Mouse (Mus musculus) neural tube, postnatal 0 days (tissue): ENCODE data around the gene Lcn5. TPM values are rescaled to one million over a fixed set of nuclear protein-coding genes. Genes with fewer than 3 reads are reported as not detected.

Experiments
- polyA plus RNA-seq: library from polyadenylated mRNA; unstranded; fragments of >200 nt; fragmentation: Nextera tagmentation; extraction: Ambion mirVana; gene quantifications from 2 replicates; pipeline ENCODE4 v1.2.1, GENCODE M21; 2015

The Lcn5 gene
- not detected in 2 replicates for polyA plus RNA-seq

GRCm38 (mm10) chr2:25657652-25658051 is at the start of gene Lcn5:
TSS of gene Lcn5 (plus strand) at chr2:25657952.

GRCm38 (mm10) chr2:25617578-25617977 is 40.2 kb upstream of the Lcn5 start, which contains the start of gene Ccdc183:
TSS of gene Ccdc183 (minus strand) at chr2:25617678.

DNA sequence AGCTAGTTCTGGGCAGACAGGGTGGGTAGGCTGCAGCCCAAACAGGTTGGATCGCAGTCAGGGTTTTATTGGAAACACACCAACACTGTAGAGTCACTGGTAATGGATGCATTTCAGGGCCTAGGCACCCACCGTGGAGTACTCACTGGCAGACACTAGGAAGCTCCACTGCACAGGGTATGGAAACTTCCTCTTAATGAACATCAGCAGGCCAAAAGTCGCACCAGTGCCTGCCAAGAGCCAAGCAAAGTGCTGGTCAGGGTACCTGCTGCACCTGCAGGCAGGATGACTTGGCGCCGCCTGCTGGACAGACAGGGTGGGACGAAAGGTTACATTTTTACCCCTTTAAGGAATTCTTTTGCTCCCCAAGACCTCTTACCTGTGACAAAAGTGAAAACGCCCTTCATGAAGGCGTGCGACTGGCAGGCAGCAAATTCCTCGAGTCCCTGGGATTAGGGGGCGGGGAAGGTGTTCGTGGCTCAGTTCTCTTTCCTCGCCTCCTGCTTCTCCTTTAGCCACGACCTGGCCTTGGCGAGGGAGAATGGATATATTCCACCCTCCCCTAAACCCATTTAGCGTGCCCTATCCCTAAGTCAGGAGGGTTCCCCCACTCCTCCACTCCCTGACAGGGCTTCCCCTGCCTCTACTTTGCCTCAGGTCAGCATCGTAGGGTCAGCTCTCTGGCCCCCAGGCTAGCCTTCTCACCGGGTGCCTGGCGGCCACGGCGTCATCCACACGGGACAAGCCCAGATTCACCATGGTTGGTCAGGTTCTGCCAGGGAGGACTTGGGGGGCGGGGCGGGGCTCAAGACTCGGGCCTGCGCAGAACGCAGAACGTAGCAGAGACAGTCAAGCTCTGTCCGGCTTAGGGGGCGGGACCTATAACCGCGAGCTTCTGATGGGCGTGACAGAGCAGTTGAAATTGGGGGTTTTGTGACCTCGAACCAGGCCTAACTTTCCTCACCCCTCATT is 36.2 kb upstream of the Lcn5 start, which contains the start of gene Tmem141:
Gene Tmem141 (minus strand): TSS at position 777 of the 972 bp plus-strand sequence.

GRCm38 (mm10) chr2:25627811-25628210 is 29.9 kb upstream of the Lcn5 start, which contains the start of gene Fcna:
TSS of gene Fcna (minus strand) at chr2:25628030.

GRCm38 (mm10) chr2:25652902-25653301 is 4.8 kb upstream of the Lcn5 start, which contains the start of gene Lcn8:
TSS of gene Lcn8 (plus strand) at chr2:25653120.

DNA sequence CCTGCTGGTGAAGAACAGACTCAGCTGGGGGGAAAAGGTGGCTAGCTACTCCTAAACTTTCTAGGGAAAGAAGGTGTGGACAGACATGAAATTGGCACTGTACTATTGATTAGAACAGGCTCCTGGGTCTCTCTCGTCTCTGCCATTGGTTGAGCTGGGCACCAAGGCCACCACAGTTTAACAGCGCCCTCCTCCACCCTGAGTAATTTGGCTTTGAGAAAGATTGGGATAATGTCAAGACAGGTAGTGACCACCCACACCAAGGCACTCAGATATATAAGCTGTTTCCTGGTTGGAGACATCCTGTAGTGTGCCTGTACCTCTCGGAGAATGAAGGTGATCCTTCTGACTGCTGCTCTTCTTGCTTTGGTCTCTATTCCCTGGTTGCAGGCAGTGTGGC is 18.7 kb downstream of the Lcn5 start, which contains the start of gene Lcn6:
Gene Lcn6 (plus strand): TSS at position 301 of the 400 bp plus-strand sequence.

GRCm38 (mm10) chr2:25682426-25682825 is 24.7 kb downstream of the Lcn5 start, which contains the start of gene Lcn10:
TSS of gene Lcn10 (plus strand) at chr2:25682726.

GRCm38 (mm10) chr2:25699743-25700142 is 42.0 kb downstream of the Lcn5 start, which contains the start of gene Obp2a:
TSS of gene Obp2a (plus strand) at chr2:25700043.

GRCm38 (mm10) chr2:25706643-25707481 is 49.1 kb downstream of the Lcn5 start, which contains the start of gene Bmyc:
TSS of gene Bmyc (plus strand) at chr2:25706739.

Other genes with a start within 250 kb of the Lcn5 start
- gene Fut7, start 234.7 kb upstream of the Lcn5 start, polyA plus RNA-seq: 0.30 and 0.41 TPM in 2 replicates
- gene Abca2, start 229.2 kb upstream of the Lcn5 start, polyA plus RNA-seq: 11.5 and 17.0 TPM in 2 replicates
- 1.3 and 1.8 TPM in 2 replicates for gene Clic3, start 201.1 kb upstream of the Lcn5 start, polyA plus RNA-seq
- 131 and 140 TPM in 2 replicates for gene Paxx, start 196.9 kb upstream of the Lcn5 start, polyA plus RNA-seq
- gene Ptgds, start 187.9 kb upstream of the Lcn5 start, polyA plus RNA-seq: 1,109 and 2,669 TPM in 2 replicates
- gene Lcn12, start 164.0 kb upstream of the Lcn5 start, polyA plus RNA-seq: not detected in 2 replicates
- 103 and 115 TPM in 2 replicates for gene Fbxw5, start 157.2 kb upstream of the Lcn5 start, polyA plus RNA-seq
- 6.2 TPM in 2 replicates for gene C8g, start 156.2 kb upstream of the Lcn5 start, polyA plus RNA-seq
- gene Traf2, start 111.0 kb upstream of the Lcn5 start, polyA plus RNA-seq: 11.9 and 12.1 TPM in 2 replicates
- 403 and 421 TPM in 2 replicates for gene Edf1, start 100.1 kb upstream of the Lcn5 start, polyA plus RNA-seq
- 1.0 and 3.1 TPM in 2 replicates for gene Mamdc4, start 83.1 kb upstream of the Lcn5 start, polyA plus RNA-seq
- gene Phpt1, start 82.7 kb upstream of the Lcn5 start, polyA plus RNA-seq: 251 and 258 TPM in 2 replicates
- gene Ajm1, start 76.2 kb upstream of the Lcn5 start, polyA plus RNA-seq: 20.4 and 21.5 TPM in 2 replicates
- gene Rabl6, start 49.4 kb upstream of the Lcn5 start, polyA plus RNA-seq: 56.5 and 61.3 TPM in 2 replicates
- gene Ccdc183, start 40.3 kb upstream of the Lcn5 start, polyA plus RNA-seq: 0.45 and 0.50 TPM in 2 replicates
- gene Tmem141, start 35.9 kb upstream of the Lcn5 start, polyA plus RNA-seq: 63.4 and 65.7 TPM in 2 replicates
- 13.4 and 13.6 TPM in 2 replicates for gene Fcna, start 29.9 kb upstream of the Lcn5 start, polyA plus RNA-seq
- gene Lcn8, start 4.8 kb upstream of the Lcn5 start, polyA plus RNA-seq: not detected in 2 replicates
- gene Lcn6, start 18.8 kb downstream of the Lcn5 start, polyA plus RNA-seq: not detected in 2 replicates
- gene Lcn10, start 24.8 kb downstream of the Lcn5 start, polyA plus RNA-seq: not detected in 2 replicates
- gene Obp2a, start 42.1 kb downstream of the Lcn5 start, polyA plus RNA-seq: not detected in 2 replicates
- gene Bmyc, start 48.8 kb downstream of the Lcn5 start, polyA plus RNA-seq: 259 and 263 TPM in 2 replicates
- not detected in 2 replicates for gene Obp2b, start 79.1 kb downstream of the Lcn5 start, polyA plus RNA-seq
- gene Lcn3, start 107.6 kb downstream of the Lcn5 start, polyA plus RNA-seq: not detected in 2 replicates
- not detected in 2 replicates for gene Lcn11, start 119.1 kb downstream of the Lcn5 start, polyA plus RNA-seq
- not detected in 2 replicates for gene Gm13539, start 124.3 kb downstream of the Lcn5 start, polyA plus RNA-seq
- not detected in 2 replicates for gene Glt6d1, start 157.9 kb downstream of the Lcn5 start, polyA plus RNA-seq
- gene Lcn9, start 165.2 kb downstream of the Lcn5 start, polyA plus RNA-seq: not detected in 2 replicates
- gene Sohlh1, start 189.3 kb downstream of the Lcn5 start, polyA plus RNA-seq: not detected in 2 replicates
- 32.2 and 34.0 TPM in 2 replicates for gene Kcnt1, start 205.8 kb downstream of the Lcn5 start, polyA plus RNA-seq